In genomic region chr5:123125105-123125504, GRCm38 (mm10) we compare ENCODE assay signal across 13 mouse cellular contexts. TPM values are rescaled to one million over a fixed set of nuclear protein-coding genes. Genes with fewer than 3 reads are reported as not detected.
"Had no signal": no experiment of that assay in that cellular context is flagged by ENCODE, and none has a peak within 500 bp of the region (broad histone marks: within the 10 kb centered on the region; RNA-seq: fewer than 3 reads in every experiment).

No protein-coding gene starts in this region.

- H3K9me3 ChIP-seq: lung, embryonic 15.5 days; midbrain, embryonic 10.5 days; midbrain, embryonic 15.5 days; neural tube, embryonic 13.5 days had no signal

- H3K36me3 ChIP-seq: lung, embryonic 15.5 days had no signal

- H3K4me3 ChIP-seq: lung, embryonic 15.5 days; midbrain, embryonic 10.5 days; midbrain, embryonic 15.5 days; neural tube, embryonic 13.5 days had no signal

- H3K27me3 ChIP-seq: lung, embryonic 15.5 days; midbrain, embryonic 15.5 days; neural tube, embryonic 13.5 days had no signal

- H3K4me2 ChIP-seq: lung, embryonic 15.5 days; midbrain, embryonic 15.5 days; neural tube, embryonic 13.5 days had no signal

- DNase-seq: kidney, adult 18-20 months; kidney, postnatal 14 days; left cerebral cortex, postnatal 4 days; lung, postnatal 14 days; retina, postnatal 1 day had no signal

- ATAC-seq: midbrain, embryonic 15.5 days had no signal

- H3K27ac ChIP-seq: lung, embryonic 15.5 days; midbrain, embryonic 10.5 days; midbrain, embryonic 15.5 days; neural tube, embryonic 13.5 days; stomach, postnatal 0 days had no signal

- H3K9ac ChIP-seq: lung, embryonic 15.5 days; midbrain, embryonic 15.5 days; neural tube, embryonic 13.5 days had no signal

RNA-seq across cellular contexts. Expression of gene Hpd, which starts 57.4 kb away (rescaled TPM):
- polyA plus RNA-seq: inflammation-experienced regulatory T-cells, adult 6 months; kidney, embryonic 14.5 days; limb, embryonic 14.5 days; lung, embryonic 15.5 days; midbrain, embryonic 10.5 days; midbrain, embryonic 15.5 days; neural tube, embryonic 13.5 days had no signal
